Mouse (Mus musculus) stomach, embryonic 14.5 days (tissue): Measurements from ENCODE around the gene Clock. TPM values are rescaled to one million over a fixed set of nuclear protein-coding genes. Genes with fewer than 3 reads are reported as not detected.

Experiments
- ATAC-seq: fragments of 200-750 bp; cut with Nextera tagmentation; 2 replicates; pipeline ENCODE4 v1.8.0; 2017; ENCODE audit warnings: low read depth, moderate TSS enrichment; ENCODE audit not compliant: insufficient number of reproducible peaks, insufficient read depth, low FRiP score
- H3K27ac ChIP-seq: fragments of 300-500 bp; sonication (generic); 2 replicates; pipeline ENCODE4 v1.5.1; 2014; ENCODE audit warnings: mild to moderate bottlenecking, low read length, moderate library complexity, mixed read lengths
- H3K27me3 ChIP-seq: fragments of 300-500 bp; sonication (generic); 2 replicates; pipeline ENCODE4 v1.6.1; 2014; ENCODE audit warnings: low read length, control low read depth, mixed read lengths; ENCODE audit not compliant: control insufficient read depth, insufficient read depth
- H3K36me3 ChIP-seq: fragments of 300-500 bp; sonication (generic); 2 replicates; pipeline ENCODE4 v1.6.1; 2014; ENCODE audit warnings: mild to moderate bottlenecking, control low read depth, low read length, moderate library complexity, mixed read lengths; ENCODE audit not compliant: control insufficient read depth, insufficient read depth
- H3K4me1 ChIP-seq: fragments of 300-500 bp; sonication (generic); 2 replicates; pipeline ENCODE4 v1.6.1; 2014; ENCODE audit warnings: low read length, control low read depth, mixed read lengths; ENCODE audit not compliant: control insufficient read depth, insufficient read depth
- H3K4me2 ChIP-seq: fragments of 300-500 bp; sonication (generic); replicated peaks from 2 replicates; pipeline ENCODE4 v1.6.1; 2014; ENCODE audit warnings: low read depth, low read length, control low read depth
- H3K4me3 ChIP-seq: fragments of 300-500 bp; sonication (generic); 2 replicates; pipeline ENCODE4 v1.5.1; 2014; ENCODE audit warnings: low read depth, low read length, control low read depth
- H3K9ac ChIP-seq: fragments of 300-500 bp; sonication (generic); replicated peaks from 2 replicates; pipeline ENCODE4 v1.6.1; 2014; ENCODE audit warnings: low read depth, mild to moderate bottlenecking, control low read depth, low read length, moderate library complexity, mixed read lengths
- H3K9me3 ChIP-seq: fragments of 300-500 bp; sonication (generic); 2 replicates; pipeline ENCODE4 v1.6.1; 2016; ENCODE audit warnings: low read depth, low read length, control low read depth; ENCODE audit not compliant: control insufficient read depth
- WGBS: fragments of 180-500 bp; shearing (Covaris S2); extraction: QIAGEN DNeasy Blood & Tissue Kit; methylation state at CpG from one replicate; pipeline ENCODE4 v1.1.7; 2014; 5-methylcytosine and 5-hydroxymethylcytosine counted together
- polyA plus RNA-seq: library from polyadenylated mRNA; unstranded; fragments of >200 nt; fragmentation: Nextera tagmentation; extraction: Ambion mirVana; gene quantifications from 2 replicates; pipeline ENCODE4 v1.2.1, GENCODE M21; 2014

Clock gene
- polyA plus RNA-seq, 1 experiment from 2014 or later: 21.1 TPM

DNA sequence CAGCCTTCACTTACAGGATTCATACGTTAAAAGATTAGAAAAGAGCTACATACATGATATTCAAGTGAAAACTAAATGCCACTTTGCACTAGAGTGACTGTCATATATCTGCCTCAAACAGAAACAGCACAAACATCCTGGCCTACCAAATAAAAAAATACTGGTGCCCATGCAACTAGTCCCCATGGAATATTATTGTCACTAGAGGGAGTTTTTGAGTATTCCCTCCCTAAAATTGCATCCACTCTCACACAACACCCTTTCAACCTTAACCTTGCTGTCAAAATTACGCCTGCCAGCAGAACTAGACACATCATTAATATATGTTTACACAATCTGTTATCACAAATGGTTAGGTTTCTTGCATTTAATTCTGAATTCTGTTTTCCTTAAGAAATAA is 2.6 kb downstream of the Clock start:
- Histone ChIP-seq H3K4me3 (no peak overlapping the region), H3K36me3 (no peaks in the 10 kb centered on the region), H3K9me3 (no peaks in the 10 kb centered on the region), H3K9ac (no peak overlapping the region), H3K27ac (no peak overlapping the region), H3K4me2 (no peak overlapping the region), H3K27me3 (no peaks in the 10 kb centered on the region), H3K4me1 (peaks cover 8% of the 10 kb centered on the region; the same call in 1 of the 2 replicates)
- no peak for ATAC-seq
- 82% methylated on average over 2 of the region's 2 CpGs for WGBS

DNA sequence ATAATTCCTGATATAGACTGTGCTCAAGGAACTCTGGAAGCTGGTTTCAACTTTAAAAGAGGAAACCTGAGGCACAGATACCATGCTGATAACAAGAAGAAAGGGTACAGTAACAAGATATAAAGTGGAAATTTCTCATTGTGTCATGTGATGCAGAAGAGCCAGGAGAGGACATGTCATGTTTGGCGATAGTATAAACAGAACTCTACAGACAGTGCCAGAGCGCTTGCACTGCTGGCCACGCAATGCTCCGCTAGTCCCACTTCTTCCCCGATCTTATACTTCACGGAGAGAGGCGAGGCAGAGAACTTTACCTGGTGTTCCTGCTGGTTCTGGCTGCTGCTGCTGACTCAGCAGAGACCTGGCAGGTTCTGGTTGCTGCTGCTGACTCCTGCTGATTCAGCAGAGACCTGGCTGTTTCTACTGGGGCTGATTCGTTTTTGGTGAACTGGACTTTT is 15.3 kb downstream of the Clock start:
- Histone ChIP-seq H3K27ac (no peak overlapping the region), H3K4me3 (no peak overlapping the region), H3K9ac (no peak overlapping the region), H3K4me1 (no peaks in the 10 kb centered on the region), H3K4me2 (no peak overlapping the region), H3K9me3 (no peaks in the 10 kb centered on the region), H3K36me3 (no peaks in the 10 kb centered on the region), H3K27me3 (no peaks in the 10 kb centered on the region)
- no peak for ATAC-seq
- WGBS: 79% methylated on average over 8 of the region's 8 CpGs

DNA sequence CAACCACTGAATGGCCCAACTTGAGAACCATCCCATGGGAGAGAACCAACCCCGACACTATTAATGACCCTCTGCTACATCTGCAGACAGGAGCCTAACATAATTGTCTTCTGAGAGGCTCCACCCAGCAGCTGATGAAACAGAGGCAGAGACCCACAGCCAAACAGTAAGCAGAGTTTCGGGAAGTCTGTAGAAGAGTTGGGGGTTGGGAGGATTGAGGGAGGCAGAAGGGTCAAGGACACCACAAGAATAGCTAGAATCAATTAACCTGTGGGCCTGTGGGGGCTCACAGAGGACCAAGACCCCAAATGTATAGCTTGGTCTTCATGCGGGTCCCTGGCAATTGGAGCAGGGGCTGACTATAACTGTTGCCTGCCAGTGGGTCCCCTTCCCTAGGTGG is 16.3 kb downstream of the Clock start:
- no peaks in the 10 kb centered on the region for H3K9me3 ChIP-seq
- no peaks in the 10 kb centered on the region for H3K4me1 ChIP-seq
- H3K4me3 ChIP-seq: no peak overlapping the region
- H3K27me3 ChIP-seq: no peaks in the 10 kb centered on the region
- ATAC-seq: no peak
- H3K36me3 ChIP-seq: no peaks in the 10 kb centered on the region
- H3K27ac ChIP-seq: no peak overlapping the region
- 79% methylated on average over 3 of the region's 3 CpGs for WGBS
- no peak overlapping the region for H3K4me2 ChIP-seq
- no peak overlapping the region for H3K9ac ChIP-seq

DNA sequence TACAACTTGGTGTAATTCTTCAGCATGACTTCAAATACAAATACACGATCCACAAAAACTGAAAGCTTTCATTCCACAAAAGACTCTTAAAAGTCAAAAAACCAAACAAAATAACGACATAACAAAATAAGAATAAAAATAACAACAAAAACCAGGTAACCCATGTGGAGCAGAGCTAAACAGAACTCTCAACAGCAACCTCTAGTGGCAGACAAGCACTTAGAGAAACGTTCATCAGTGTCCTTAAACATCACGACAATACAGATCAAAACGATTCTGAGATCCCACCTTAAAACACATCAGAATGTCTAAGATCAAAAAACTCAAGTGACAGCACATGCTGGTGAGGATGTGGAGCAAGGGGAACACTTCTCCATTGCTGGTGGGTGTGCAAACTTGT is 17.5 kb downstream of the Clock start:
- WGBS: 79% methylated on average over 5 of the region's 5 CpGs
- no peak overlapping the region for H3K4me3 ChIP-seq
- H3K27me3 ChIP-seq: no peaks in the 10 kb centered on the region
- H3K4me2 ChIP-seq: no peak overlapping the region
- H3K9me3 ChIP-seq: no peaks in the 10 kb centered on the region
- no peak overlapping the region for H3K27ac ChIP-seq
- no peak overlapping the region for H3K9ac ChIP-seq
- no peak for ATAC-seq
- H3K36me3 ChIP-seq: no peaks in the 10 kb centered on the region
- no peaks in the 10 kb centered on the region for H3K4me1 ChIP-seq

DNA sequence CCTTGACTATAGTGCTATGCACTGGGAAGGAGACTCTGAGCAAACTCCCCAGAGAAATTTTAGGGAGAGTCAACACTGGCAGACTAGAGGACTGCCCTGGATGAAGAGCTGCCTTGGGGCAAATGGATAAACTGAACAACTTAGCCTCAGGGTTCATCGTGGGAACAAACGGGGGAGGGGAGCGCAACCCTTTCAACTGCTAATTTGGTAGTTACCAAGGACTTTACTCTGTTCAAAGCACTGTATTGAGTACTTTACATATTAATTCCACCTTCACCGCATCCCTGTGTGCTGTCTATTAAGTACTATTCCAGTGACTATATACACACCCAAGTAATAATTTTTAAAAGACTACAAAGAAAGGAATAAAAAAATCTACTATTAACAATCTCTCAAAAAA is 18.9 kb downstream of the Clock start:
- H3K4me1 ChIP-seq: no peaks in the 10 kb centered on the region
- no peak overlapping the region for H3K9ac ChIP-seq
- no peaks in the 10 kb centered on the region for H3K27me3 ChIP-seq
- 69% methylated on average over 4 of the region's 4 CpGs for WGBS
- H3K36me3 ChIP-seq: no peaks in the 10 kb centered on the region
- H3K9me3 ChIP-seq: no peaks in the 10 kb centered on the region
- ATAC-seq: no peak
- no peak overlapping the region for H3K4me2 ChIP-seq
- no peak overlapping the region for H3K4me3 ChIP-seq
- H3K27ac ChIP-seq: no peak overlapping the region

DNA sequence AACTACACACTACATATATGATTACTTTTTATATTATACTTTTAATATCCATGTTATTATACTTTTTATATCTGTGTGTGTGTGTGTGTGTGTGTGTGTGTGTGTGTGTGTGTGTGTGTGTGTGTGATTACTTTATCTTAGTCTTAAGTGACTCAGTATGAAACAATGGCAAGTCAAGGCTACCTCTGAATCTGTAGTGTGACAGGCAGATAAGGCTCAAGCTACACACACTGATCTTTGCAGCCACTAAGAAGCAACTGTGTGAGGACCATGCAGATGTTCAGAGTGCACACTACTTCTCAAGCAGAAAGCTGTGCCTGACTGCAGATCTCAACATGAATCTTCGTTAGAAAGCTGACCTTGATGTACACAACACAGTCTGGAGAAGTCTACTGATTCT is 20.7 kb downstream of the Clock start:
- Histone ChIP-seq H3K4me3 (no peak overlapping the region), H3K36me3 (no peaks in the 10 kb centered on the region), H3K9me3 (no peaks in the 10 kb centered on the region), H3K4me1 (no peaks in the 10 kb centered on the region), H3K9ac (no peak overlapping the region), H3K27ac (no peak overlapping the region), H3K4me2 (no peak overlapping the region), H3K27me3 (no peaks in the 10 kb centered on the region)
- ATAC-seq: no peak
- 81% methylated on average over 1 of the region's 1 CpGs for WGBS

DNA sequence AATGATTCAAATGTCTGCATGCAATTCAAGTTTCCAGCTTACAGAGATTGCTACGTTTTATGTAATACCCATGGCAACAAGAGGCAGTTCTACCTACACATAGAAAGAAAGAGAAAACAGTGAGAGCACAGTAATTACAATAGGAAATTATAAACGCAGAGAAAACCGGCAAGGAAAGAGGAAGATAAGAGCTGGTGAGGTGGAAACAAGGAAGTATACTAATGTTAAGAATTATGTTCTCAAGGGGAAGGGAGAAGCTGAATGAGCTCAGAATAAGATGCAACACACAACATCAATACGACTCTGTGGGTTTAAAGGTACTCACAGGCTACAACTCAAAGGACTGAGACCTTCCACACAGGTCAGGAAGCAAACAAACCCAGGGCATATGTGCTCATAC is 29.6 kb downstream of the Clock start:
- ATAC-seq: no peak
- no peaks in the 10 kb centered on the region; the same call in 1 of the 2 replicates for H3K36me3 ChIP-seq
- H3K9me3 ChIP-seq: no peaks in the 10 kb centered on the region
- H3K4me1 ChIP-seq: no peaks in the 10 kb centered on the region
- no peak overlapping the region for H3K4me2 ChIP-seq
- no peak overlapping the region for H3K27ac ChIP-seq
- H3K9ac ChIP-seq: no peak overlapping the region
- no peaks in the 10 kb centered on the region for H3K27me3 ChIP-seq
- H3K4me3 ChIP-seq: no peak overlapping the region
- 78% methylated on average over 4 of the region's 4 CpGs for WGBS

DNA sequence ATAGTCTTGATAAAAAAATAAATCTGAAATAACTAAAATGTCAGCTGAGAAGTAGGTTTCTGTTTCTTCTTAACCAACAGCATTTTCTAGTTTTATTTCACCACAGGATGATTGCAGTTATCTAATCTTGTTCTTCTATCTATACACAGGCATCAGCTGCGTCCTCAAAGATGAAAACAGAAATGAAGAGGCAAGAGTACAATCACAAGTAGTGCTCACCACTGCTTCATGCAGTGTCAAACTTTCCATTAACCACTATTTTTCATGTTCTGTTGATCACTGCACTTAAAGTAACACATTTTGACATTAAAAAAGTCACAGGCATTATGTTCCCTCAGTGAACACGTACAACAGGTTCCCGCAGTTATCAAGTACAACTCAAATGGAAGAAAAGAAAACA is 53.6 kb downstream of the Clock start:
- WGBS: 94% methylated on average over 3 of the region's 3 CpGs
- no peak for ATAC-seq

DNA sequence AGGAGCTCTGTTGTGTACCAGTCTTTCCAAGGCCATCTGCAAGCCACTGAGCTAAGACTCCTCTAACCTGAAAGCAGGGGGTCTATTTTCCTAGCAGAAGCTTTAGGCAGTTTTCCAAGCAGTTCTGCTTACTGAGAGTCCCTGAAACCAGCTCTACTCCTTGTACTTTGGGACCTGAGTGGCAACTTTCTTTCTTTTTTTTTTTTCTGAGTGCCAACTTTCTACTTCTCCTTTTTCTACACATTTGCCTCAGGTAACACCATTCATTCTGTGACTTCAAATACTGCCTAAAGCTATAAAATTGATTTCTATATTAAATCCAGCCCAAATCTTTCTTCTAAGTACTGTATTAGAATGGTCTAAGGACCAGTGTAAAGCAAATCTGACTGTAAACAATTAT is 58.1 kb downstream of the Clock start:
- H3K9ac ChIP-seq: no peak overlapping the region
- H3K4me3 ChIP-seq: no peak overlapping the region
- H3K4me1 ChIP-seq: no peaks in the 10 kb centered on the region
- H3K27me3 ChIP-seq: no peaks in the 10 kb centered on the region
- ATAC-seq: no peak
- no peaks in the 10 kb centered on the region for H3K9me3 ChIP-seq
- peaks cover 15% of the 10 kb centered on the region for H3K36me3 ChIP-seq
- no peak overlapping the region for H3K27ac ChIP-seq
- no peak overlapping the region for H3K4me2 ChIP-seq

More for the DNA sequence above, 53.6 kb downstream of the Clock start:
- Histone ChIP-seq H3K9ac (no peak overlapping the region), H3K27ac (no peak overlapping the region), H3K27me3 (no peaks in the 10 kb centered on the region), H3K36me3 (peaks cover 9% of the 10 kb centered on the region; the same call in 1 of the 2 replicates), H3K4me1 (no peaks in the 10 kb centered on the region), H3K4me3 (no peak overlapping the region), H3K4me2 (no peak overlapping the region), H3K9me3 (no peaks in the 10 kb centered on the region)
